Mouse (Mus musculus) embryo, embryonic 10 days (tissue): Measurements from ENCODE around the gene Dennd1a.

Source experiments
- DNase-seq: peaks from one replicate; pipeline ENCODE4 v3.0.0-alpha.2; 2015; ENCODE audit warnings: low spot score

Gene Dennd1a

GRCm38 (mm10) chr2:38286733-38287551, at the start of gene Dennd1a:
TSS of gene Dennd1a (minus strand) at chr2:38287390.
- peak; percentile 84 for DNase-seq

- peak; percentile 48 for DNase-seq
These were observed 49.4 kb upstream of the Dennd1a start for GRCm38 (mm10) chr2:38336606-38337005.

GRCm38 (mm10) chr2:38333586-38334119, 46.5 kb upstream of the Dennd1a start:
- no peak for DNase-seq

GRCm38 (mm10) chr2:38326671-38327070, 39.5 kb upstream of the Dennd1a start:
- DNase-seq, result no peak

- no peak for DNase-seq
These were observed 36.2 kb upstream of the Dennd1a start for GRCm38 (mm10) chr2:38323380-38323779.

GRCm38 (mm10) chr2:38320911-38321310, 33.7 kb upstream of the Dennd1a start:
- DNase-seq, result no peak

GRCm38 (mm10) chr2:38319086-38319485, 31.9 kb upstream of the Dennd1a start:
- no peak for DNase-seq

GRCm38 (mm10) chr2:38313399-38313798, 26.2 kb upstream of the Dennd1a start:
- no peak for DNase-seq

GRCm38 (mm10) chr2:38312921-38313320, 25.7 kb upstream of the Dennd1a start:
- no peak for DNase-seq

GRCm38 (mm10) chr2:38305152-38305551, 18.0 kb upstream of the Dennd1a start:
- no peak for DNase-seq

GRCm38 (mm10) chr2:38300941-38301340, 13.8 kb upstream of the Dennd1a start:
- no peak for DNase-seq

GRCm38 (mm10) chr2:38295939-38296338, 8.7 kb upstream of the Dennd1a start:
- no peak for DNase-seq

GRCm38 (mm10) chr2:38291526-38291925, 4.3 kb upstream of the Dennd1a start:
- no peak for DNase-seq

GRCm38 (mm10) chr2:38288226-38288625, 1.0 kb upstream of the Dennd1a start:
- no peak for DNase-seq

GRCm38 (mm10) chr2:38286433-38286732, 807 bp downstream of the Dennd1a start:
- DNase-seq, result no peak

GRCm38 (mm10) chr2:38285781-38286432, 1.3 kb downstream of the Dennd1a start:
- no peak for DNase-seq

- DNase-seq, result no peak
These were observed 3.2 kb downstream of the Dennd1a start for GRCm38 (mm10) chr2:38283961-38284360.

- no peak for DNase-seq
These were observed 6.8 kb downstream of the Dennd1a start for GRCm38 (mm10) chr2:38280376-38280775.

GRCm38 (mm10) chr2:38274973-38275372, 12.2 kb downstream of the Dennd1a start:
- DNase-seq, result no peak

GRCm38 (mm10) chr2:38263653-38264052, 23.5 kb downstream of the Dennd1a start:
- DNase-seq, result no peak

- no peak for DNase-seq
These were observed 28.1 kb downstream of the Dennd1a start for GRCm38 (mm10) chr2:38259052-38259451.

GRCm38 (mm10) chr2:38237616-38238015, 49.6 kb downstream of the Dennd1a start:
- peak; percentile 11 for DNase-seq

GRCm38 (mm10) chr2:38235593-38235992, 51.6 kb downstream of the Dennd1a start:
- DNase-seq, result no peak
